Mouse (Mus musculus): ENCODE measurements around the gene Get4. TPM values are rescaled to one million over a fixed set of nuclear protein-coding genes. Genes with fewer than 3 reads are reported as not detected.
A peak's percentile ranks its signal among the peaks of the same experiment; 100 is the strongest.

Get4 gene
- polyA plus RNA-seq (2015; fragmentation: Nextera tagmentation; extraction: Ambion mirVana) = 116 and 119 TPM in 2 replicates

- peaks cover 40% of the 10 kb centered on the region for H3K36me3 ChIP-seq
- under 1% methylated on average over 74 of the region's 90 CpGs for WGBS
Measured at GRCm38 (mm10) chr5:139252081-139252909, at the start of gene Get4. Get4 (plus strand) TSS chr5:139252324.

GRCm38 (mm10) chr5:139203312-139203711, 48.8 kb upstream of the Get4 start:
- H3K9ac ChIP-seq = no peak overlapping the region
- no peak for ATAC-seq (ENCODE audit: low read depth)
- H3K27ac ChIP-seq (replicated peaks) = no peak overlapping the region
- no peak overlapping the region for H3K4me3 ChIP-seq
- H3K36me3 ChIP-seq = no peaks in the 10 kb centered on the region
- 93% methylated on average over 5 of the region's 5 CpGs for WGBS
- peaks cover 58% of the 10 kb centered on the region for H3K4me1 ChIP-seq (replicated peaks)
- no peaks in the 10 kb centered on the region for H3K27me3 ChIP-seq
- no peak overlapping the region for H3K4me2 ChIP-seq
- no peaks in the 10 kb centered on the region for H3K9me3 ChIP-seq

More at GRCm38 (mm10) chr5:139252081-139252909, at the start of gene Get4:
- Histone ChIP-seq H3K4me2 (peak within 1 kb of the TSS; percentile 91), H3K4me1 (replicated peaks) (peaks cover 46% of the 10 kb centered on the region), H3K27ac (replicated peaks) (peak within 1 kb of the TSS; percentile 93), H3K27me3 (no peaks in the 10 kb centered on the region), H3K9me3 (no peaks in the 10 kb centered on the region), H3K4me3 (peak within 1 kb of the TSS; percentile 69), H3K9ac (peak within 1 kb of the TSS; percentile 87)
- ATAC-seq (ENCODE audit: low read depth) = peak; percentile 96

GRCm38 (mm10) chr5:139206081-139206480, 46.0 kb upstream of the Get4 start:
- no peak for ATAC-seq (ENCODE audit: low read depth)
- Histone ChIP-seq H3K36me3 (peaks cover 24% of the 10 kb centered on the region), H3K9ac (peak overlapping the region; percentile 13; the same call in 1 of the 2 replicates), H3K27me3 (no peaks in the 10 kb centered on the region), H3K4me3 (no peak overlapping the region), H3K4me1 (replicated peaks) (peaks cover 51% of the 10 kb centered on the region), H3K4me2 (no peak overlapping the region), H3K27ac (replicated peaks) (peak overlapping the region; percentile 14; the same call in 1 of the 2 replicates), H3K9me3 (no peaks in the 10 kb centered on the region)
- WGBS = 62% methylated on average over 4 of the region's 4 CpGs

- H3K4me3 ChIP-seq = no peak overlapping the region
- H3K27ac ChIP-seq (replicated peaks) = peak overlapping the region; percentile 14; the same call in 1 of the 2 replicates
- WGBS = 74% methylated on average over 7 of the region's 7 CpGs
- H3K4me1 ChIP-seq (replicated peaks) = peaks cover 47% of the 10 kb centered on the region
- no peaks in the 10 kb centered on the region for H3K27me3 ChIP-seq
- H3K36me3 ChIP-seq = peaks cover 24% of the 10 kb centered on the region
- no peak for ATAC-seq (ENCODE audit: low read depth)
- H3K9me3 ChIP-seq = no peaks in the 10 kb centered on the region
- no peak overlapping the region for H3K4me2 ChIP-seq
- peak overlapping the region; percentile 13; the same call in 1 of the 2 replicates for H3K9ac ChIP-seq
Measured at GRCm38 (mm10) chr5:139206525-139206924, 45.6 kb upstream of the Get4 start.

GRCm38 (mm10) chr5:139208183-139208582, 43.9 kb upstream of the Get4 start:
- H3K9me3 ChIP-seq = no peaks in the 10 kb centered on the region
- H3K36me3 ChIP-seq = peaks cover 33% of the 10 kb centered on the region
- no peak overlapping the region for H3K9ac ChIP-seq
- H3K27ac ChIP-seq (replicated peaks) = no peak overlapping the region
- peaks cover 33% of the 10 kb centered on the region for H3K4me1 ChIP-seq (replicated peaks)
- H3K4me3 ChIP-seq = no peak overlapping the region
- H3K27me3 ChIP-seq = no peaks in the 10 kb centered on the region
- no peak overlapping the region for H3K4me2 ChIP-seq
- no peak for ATAC-seq (ENCODE audit: low read depth)

- Histone ChIP-seq H3K9me3 (no peaks in the 10 kb centered on the region), H3K4me3 (no peak overlapping the region), H3K4me1 (replicated peaks) (peaks cover 24% of the 10 kb centered on the region), H3K27me3 (no peaks in the 10 kb centered on the region), H3K36me3 (peaks cover 33% of the 10 kb centered on the region), H3K4me2 (no peak overlapping the region), H3K27ac (replicated peaks) (no peak overlapping the region), H3K9ac (no peak overlapping the region)
- ATAC-seq (ENCODE audit: low read depth) = no peak
- WGBS = 90% methylated on average over 10 of the region's 10 CpGs
Measured at GRCm38 (mm10) chr5:139208871-139209684, 43.0 kb upstream of the Get4 start.

GRCm38 (mm10) chr5:139209685-139210026, 42.5 kb upstream of the Get4 start:
- Histone ChIP-seq H3K36me3 (peaks cover 34% of the 10 kb centered on the region), H3K4me2 (no peak overlapping the region), H3K4me3 (no peak overlapping the region), H3K9me3 (no peaks in the 10 kb centered on the region), H3K27me3 (no peaks in the 10 kb centered on the region), H3K27ac (replicated peaks) (no peak overlapping the region), H3K4me1 (replicated peaks) (peaks cover 21% of the 10 kb centered on the region), H3K9ac (no peak overlapping the region)
- ATAC-seq (ENCODE audit: low read depth) = no peak
- WGBS = 98% methylated on average over 7 of the region's 7 CpGs

- H3K4me1 ChIP-seq (replicated peaks) = 0 out of 2 replicates have a peak, but pooled peaks cover 5% of the 10 kb centered on the region
- no peaks in the 10 kb centered on the region for H3K27me3 ChIP-seq
- H3K4me3 ChIP-seq = no peak overlapping the region
- 94% methylated on average over 11 of the region's 11 CpGs for WGBS
- peaks cover 56% of the 10 kb centered on the region for H3K36me3 ChIP-seq
- ATAC-seq (ENCODE audit: low read depth) = no peak
- H3K9ac ChIP-seq = no peak overlapping the region
- no peaks in the 10 kb centered on the region for H3K9me3 ChIP-seq
- H3K27ac ChIP-seq (replicated peaks) = no peak overlapping the region
- no peak overlapping the region for H3K4me2 ChIP-seq
Measured at GRCm38 (mm10) chr5:139211737-139212385, 40.3 kb upstream of the Get4 start.

- Histone ChIP-seq H3K9me3 (no peaks in the 10 kb centered on the region), H3K4me2 (no peak overlapping the region), H3K27ac (replicated peaks) (no peak overlapping the region), H3K36me3 (peaks cover 56% of the 10 kb centered on the region), H3K4me3 (no peak overlapping the region), H3K4me1 (replicated peaks) (no peaks in the 10 kb centered on the region), H3K27me3 (no peaks in the 10 kb centered on the region), H3K9ac (no peak overlapping the region)
- ATAC-seq (ENCODE audit: low read depth) = no peak
Measured at GRCm38 (mm10) chr5:139214298-139214697, 37.8 kb upstream of the Get4 start.

GRCm38 (mm10) chr5:139215184-139215583, 36.9 kb upstream of the Get4 start:
- H3K27ac ChIP-seq (replicated peaks) = no peak overlapping the region
- H3K4me1 ChIP-seq (replicated peaks) = no peaks in the 10 kb centered on the region
- no peak overlapping the region for H3K4me3 ChIP-seq
- no peak overlapping the region for H3K4me2 ChIP-seq
- no peak for ATAC-seq (ENCODE audit: low read depth)
- WGBS = 98% methylated on average over 5 of the region's 5 CpGs
- H3K36me3 ChIP-seq = peaks cover 52% of the 10 kb centered on the region
- no peaks in the 10 kb centered on the region for H3K9me3 ChIP-seq
- H3K27me3 ChIP-seq = no peaks in the 10 kb centered on the region
- H3K9ac ChIP-seq = no peak overlapping the region

GRCm38 (mm10) chr5:139216121-139216520, 36.0 kb upstream of the Get4 start:
- Histone ChIP-seq H3K4me3 (no peak overlapping the region), H3K27ac (replicated peaks) (no peak overlapping the region), H3K9ac (no peak overlapping the region), H3K4me2 (no peak overlapping the region), H3K4me1 (replicated peaks) (no peaks in the 10 kb centered on the region), H3K27me3 (no peaks in the 10 kb centered on the region), H3K9me3 (no peaks in the 10 kb centered on the region), H3K36me3 (peaks cover 52% of the 10 kb centered on the region)
- ATAC-seq (ENCODE audit: low read depth) = no peak
- 98% methylated on average over 2 of the region's 2 CpGs for WGBS

- H3K9me3 ChIP-seq = no peaks in the 10 kb centered on the region
- no peak overlapping the region for H3K4me3 ChIP-seq
- WGBS = 84% methylated on average over 3 of the region's 3 CpGs
- no peak for ATAC-seq (ENCODE audit: low read depth)
- H3K36me3 ChIP-seq = peaks cover 59% of the 10 kb centered on the region
- H3K9ac ChIP-seq = no peak overlapping the region
- no peaks in the 10 kb centered on the region for H3K4me1 ChIP-seq (replicated peaks)
- no peak overlapping the region for H3K4me2 ChIP-seq
- H3K27ac ChIP-seq (replicated peaks) = no peak overlapping the region
- no peaks in the 10 kb centered on the region for H3K27me3 ChIP-seq
Measured at GRCm38 (mm10) chr5:139216774-139217173, 35.4 kb upstream of the Get4 start.
